Mouse (Mus musculus): ENCODE measurements at regions not wholly inside any gene's neighbourhood (a gene's known extent, or its start where the extent isn't known, plus 50 kb on each side); places are given as distances from the start of the nearest gene placed in this dataset.

GRCm38 (mm10) chr2:51327081-51327480 is 178.2 kb upstream of the Rnd3 start:
- no peak for DNase-seq (ENCODE audit: low spot score)

DNA sequence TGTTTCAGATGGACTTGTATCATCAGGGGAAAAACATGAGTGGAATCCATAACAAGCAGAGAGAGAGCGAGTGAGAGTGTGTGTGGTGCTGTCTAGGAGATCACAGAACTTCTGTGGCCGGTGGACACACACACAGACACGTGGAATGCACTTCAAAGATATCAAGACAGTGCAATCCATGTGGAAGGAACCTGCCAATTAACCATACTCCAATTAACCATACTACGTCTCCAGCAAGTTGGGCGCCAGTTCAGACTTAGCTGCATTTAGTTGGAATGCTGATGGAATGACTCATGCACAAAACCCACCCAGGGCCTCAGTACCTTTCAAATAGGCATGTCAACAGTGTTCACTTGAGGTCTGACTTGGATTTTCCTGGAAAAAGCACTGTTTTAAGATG is 172.8 kb upstream of the Rnd3 start:
- DNase-seq (ENCODE audit: low spot score): no peak

DNA sequence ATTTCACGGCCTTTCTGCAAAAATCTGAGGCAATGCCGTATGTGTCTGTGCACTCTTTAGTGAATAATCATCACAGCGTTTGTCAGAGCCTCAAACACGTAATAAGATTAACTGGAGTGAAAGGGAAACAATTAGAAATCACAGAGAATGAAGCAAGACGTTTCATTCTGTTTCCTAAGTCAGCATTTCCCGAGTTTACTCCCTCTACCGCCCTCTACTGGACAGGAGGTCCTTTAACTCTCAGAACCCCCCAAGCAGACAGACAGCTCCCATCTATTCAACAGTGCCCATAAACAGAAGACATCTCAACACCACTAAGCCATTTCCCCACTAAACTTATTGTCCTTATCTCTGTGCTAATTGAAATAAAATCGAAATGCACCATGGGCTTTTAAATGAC is 167.5 kb upstream of the Rnd3 start:
- DNase-seq (ENCODE audit: low spot score): no peak

- no peak for DNase-seq (ENCODE audit: low spot score)
These were observed 164.5 kb upstream of the Rnd3 start for GRCm38 (mm10) chr2:51313414-51313813.

- DNase-seq (ENCODE audit: low spot score): no peak
These were observed 157.3 kb upstream of the Rnd3 start for GRCm38 (mm10) chr2:51306257-51306656.

DNA sequence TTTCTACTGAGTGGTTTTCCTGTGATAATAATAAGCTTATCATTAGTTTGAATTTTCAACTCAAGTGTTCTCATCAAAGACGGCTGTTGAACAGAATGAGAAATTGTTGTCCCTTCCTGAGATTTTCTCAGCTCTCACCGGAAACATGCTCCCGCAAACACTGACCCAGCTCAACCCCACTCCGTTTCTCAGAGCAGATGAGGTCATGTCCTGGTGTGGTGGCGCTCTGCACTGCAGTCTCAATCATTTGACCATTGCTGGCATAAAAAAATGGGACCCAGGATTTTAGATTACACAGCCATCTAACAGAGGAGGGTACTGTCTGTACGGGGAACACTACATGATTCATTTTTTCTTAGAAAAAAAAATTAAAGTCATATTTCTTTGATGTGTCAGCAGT is 156.5 kb upstream of the Rnd3 start:
- no peak for DNase-seq (ENCODE audit: low spot score)

DNA sequence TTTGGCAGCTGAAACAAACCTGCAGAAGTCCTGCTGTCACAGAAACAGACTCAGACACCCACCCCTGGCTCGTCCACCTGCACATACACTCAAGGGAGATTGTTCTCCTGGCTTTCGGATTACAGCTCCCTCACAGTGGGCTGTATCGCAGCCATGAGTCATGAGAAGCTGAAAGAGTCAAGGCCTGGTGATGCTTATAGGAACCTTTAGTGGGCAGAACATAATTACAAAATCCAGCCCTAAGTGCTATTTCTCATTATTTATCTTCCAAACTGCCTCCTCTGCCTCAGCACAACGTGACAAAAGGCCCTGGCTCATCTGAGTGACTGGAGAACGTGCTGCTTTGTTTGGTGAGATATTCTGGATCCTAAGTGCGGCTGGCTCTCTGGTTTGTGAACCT is 155.8 kb upstream of the Rnd3 start:
- DNase-seq (ENCODE audit: low spot score): no peak

- DNase-seq (ENCODE audit: low spot score): no peak
These were observed 141.8 kb upstream of the Rnd3 start for GRCm38 (mm10) chr2:51290659-51291260.

- no peak for DNase-seq (ENCODE audit: low spot score)
These were observed 139.8 kb upstream of the Rnd3 start for GRCm38 (mm10) chr2:51288678-51289077.

- DNase-seq (ENCODE audit: low spot score): no peak
These were observed 136.7 kb upstream of the Rnd3 start for GRCm38 (mm10) chr2:51285632-51286031.

DNA sequence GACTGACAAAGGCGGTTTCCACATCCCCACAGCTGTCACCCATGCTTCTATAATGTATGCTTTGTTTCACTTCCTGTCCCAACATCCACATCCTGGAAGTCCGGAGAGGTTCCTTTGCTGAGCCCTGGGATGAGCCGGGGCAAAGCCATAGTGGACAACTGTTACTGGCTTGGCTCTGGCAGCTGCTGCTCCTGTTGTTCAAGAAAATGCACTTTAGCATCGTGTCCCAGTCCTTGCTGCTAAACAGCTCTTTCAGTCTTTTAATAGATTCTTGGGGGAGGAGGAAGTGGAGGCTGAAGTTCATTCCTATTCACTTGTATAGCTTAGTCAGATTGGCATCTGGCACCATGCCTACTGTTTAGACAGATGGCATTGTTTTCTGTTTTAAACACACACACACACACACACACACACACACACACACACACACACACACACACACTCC is 135.9 kb upstream of the Rnd3 start:
- DNase-seq (ENCODE audit: low spot score): peak; percentile 30

DNA sequence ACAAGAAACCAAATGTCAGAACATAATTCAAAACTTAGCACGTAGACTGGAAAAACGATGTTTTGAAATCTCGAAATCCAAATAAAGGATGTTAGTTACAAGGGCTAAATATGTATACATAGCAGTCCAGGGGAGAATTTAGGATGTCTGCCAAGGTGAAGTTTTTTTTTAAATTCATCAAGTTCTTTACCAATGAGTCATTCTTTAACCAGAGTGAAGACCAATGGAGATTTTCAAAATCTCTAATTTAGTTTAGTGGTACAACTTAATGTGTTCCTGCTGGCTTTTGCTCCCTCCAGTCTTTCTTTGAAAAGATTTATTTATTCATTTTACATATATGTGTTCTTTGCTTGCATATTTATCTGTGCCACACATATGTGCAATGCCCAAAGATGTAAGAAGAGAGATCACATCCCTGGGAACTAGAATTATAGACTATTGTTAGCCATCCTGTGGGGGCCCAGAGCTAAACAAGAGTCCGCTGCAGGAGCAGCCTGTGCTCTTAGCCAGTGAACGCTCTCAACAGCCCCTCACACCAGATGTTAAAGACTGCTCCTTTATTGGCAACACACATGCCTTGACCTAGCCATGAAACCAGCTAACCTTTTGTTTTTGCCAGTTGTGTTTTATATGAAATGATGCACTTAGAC is 130.6 kb upstream of the Rnd3 start:
- DNase-seq (ENCODE audit: low spot score): no peak

DNA sequence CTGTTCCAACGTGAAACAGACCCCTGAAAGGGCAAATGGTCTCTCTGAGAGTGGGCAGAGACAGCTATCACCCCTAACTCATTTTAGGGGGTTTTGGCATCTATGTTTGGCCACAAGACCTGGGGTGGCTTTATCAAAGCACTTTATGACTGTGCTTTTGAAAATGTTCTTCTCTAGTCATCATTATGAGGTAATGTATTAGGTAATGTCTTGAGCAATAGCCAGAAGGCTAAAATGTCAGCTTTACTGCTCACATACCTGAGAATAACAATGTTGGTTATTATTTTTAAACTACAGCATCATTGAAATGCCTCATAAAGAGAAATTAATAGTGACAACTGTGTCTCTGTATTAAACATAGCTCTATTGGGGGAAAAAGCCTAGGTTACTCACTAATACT is 129.9 kb upstream of the Rnd3 start:
- no peak for DNase-seq (ENCODE audit: low spot score)

DNA sequence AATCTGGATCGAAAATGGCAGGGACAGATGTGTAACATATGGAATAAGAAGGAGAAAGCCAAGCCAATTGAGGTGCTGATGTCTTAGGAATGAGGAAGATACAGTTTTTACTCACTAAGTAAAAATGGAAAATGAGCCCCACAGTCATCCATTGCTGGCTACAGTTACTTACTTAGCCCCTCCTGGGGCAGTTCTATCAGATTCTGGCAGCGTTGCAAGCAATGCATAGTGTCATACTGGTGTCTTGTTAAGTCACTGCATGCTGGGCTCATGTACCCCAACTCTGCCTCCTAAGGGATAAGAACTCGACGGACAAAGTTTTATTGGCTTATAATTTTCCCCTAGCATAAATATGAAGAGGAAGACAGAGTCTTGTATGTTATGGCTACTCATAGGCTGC is 129.4 kb upstream of the Rnd3 start:
- no peak for DNase-seq (ENCODE audit: low spot score)

GRCm38 (mm10) chr2:51276591-51276990 is 127.7 kb upstream of the Rnd3 start:
- DNase-seq (ENCODE audit: low spot score): no peak

DNA sequence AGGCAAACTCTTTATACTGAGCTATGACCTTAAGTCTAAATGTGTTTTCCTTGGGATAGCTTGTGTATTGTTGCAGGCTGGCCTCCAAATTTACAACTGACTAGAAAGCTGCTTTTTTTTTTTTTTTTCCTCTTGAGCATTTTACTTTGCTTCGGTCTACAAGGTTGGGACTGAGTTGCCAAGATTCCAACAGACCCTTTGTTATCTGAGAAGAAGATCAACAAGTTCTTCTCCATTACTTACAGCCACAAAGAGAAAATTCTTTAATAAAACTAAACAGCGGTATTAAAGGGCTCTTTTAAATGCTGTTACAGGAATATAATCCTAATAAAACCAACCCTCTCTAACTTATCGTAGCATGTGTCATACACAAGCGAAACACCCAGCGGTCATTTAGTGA is 124.4 kb upstream of the Rnd3 start:
- no peak for DNase-seq (ENCODE audit: low spot score)

DNA sequence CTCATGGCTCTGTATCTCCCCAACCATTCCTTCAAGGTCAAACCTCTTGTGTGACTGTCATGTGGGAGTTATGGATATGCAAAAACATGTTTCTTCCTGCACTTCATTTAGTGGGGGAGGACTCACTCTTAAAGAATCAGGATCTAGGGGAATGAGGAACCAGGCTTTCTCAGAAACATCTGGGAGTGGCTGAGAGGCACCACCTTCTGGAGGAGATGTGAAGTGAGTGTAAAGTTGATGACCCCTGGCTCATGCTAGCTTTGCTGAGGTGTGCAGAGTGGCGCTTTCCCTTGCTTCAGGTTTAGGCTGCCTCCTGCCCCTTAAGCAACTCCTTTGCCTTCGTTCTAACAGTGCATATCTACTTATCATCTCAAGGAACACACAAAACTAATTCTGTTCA is 119.6 kb upstream of the Rnd3 start:
- no peak for DNase-seq (ENCODE audit: low spot score)

DNA sequence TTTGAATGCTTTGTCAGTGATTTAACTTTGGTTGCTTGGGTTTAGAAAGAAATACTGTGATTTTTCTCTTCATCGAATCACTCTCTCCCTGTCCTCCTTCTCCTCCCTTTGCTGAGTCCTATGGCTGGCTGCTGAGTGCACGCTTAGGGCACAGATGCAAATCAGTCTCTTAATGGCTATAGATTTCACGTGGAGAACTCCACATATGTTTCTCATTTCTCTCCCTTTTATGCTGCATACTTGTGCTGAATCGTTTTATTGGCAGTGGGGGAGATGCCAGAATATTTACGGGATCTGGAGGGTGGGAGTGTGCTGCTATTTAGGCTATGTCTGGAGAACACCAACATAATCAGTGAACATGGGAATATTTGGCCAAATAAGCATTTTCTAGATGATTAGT is 118.8 kb upstream of the Rnd3 start:
- DNase-seq (ENCODE audit: low spot score): no peak

GRCm38 (mm10) chr2:51262506-51262905 is 113.6 kb upstream of the Rnd3 start:
- DNase-seq (ENCODE audit: low spot score): no peak

GRCm38 (mm10) chr2:51250798-51251197 is 101.9 kb upstream of the Rnd3 start:
- no peak for DNase-seq (ENCODE audit: low spot score)

- no peak for DNase-seq (ENCODE audit: low spot score)
These were observed 92.7 kb upstream of the Rnd3 start for GRCm38 (mm10) chr2:51241573-51241972.

- no peak for DNase-seq (ENCODE audit: low spot score)
These were observed 91.1 kb upstream of the Rnd3 start for GRCm38 (mm10) chr2:51240000-51240399.

DNA sequence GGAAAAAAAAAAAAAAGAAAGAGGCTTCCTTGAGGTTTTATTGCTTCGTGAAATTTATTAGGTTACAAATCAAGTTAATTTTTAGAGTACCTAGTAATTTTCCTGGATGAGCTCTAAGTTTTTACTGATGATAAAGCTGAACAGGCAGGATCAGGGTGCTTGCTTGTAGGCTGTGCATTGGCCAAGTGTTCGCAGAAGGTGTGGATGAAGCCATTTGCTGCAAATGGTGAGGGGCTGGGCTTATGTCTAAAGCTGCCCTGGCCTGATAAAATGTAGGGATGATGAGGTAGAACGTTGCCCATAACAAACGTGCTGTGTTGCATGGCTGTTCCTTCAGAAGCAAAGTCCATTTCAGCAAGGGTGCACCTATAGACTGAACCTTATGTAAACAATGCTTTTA is 90.1 kb upstream of the Rnd3 start:
- DNase-seq (ENCODE audit: low spot score): no peak

Data from layer of hippocampus, adult 11-12 months (tissue).